Mouse (Mus musculus): ENCODE measurements around the gene Gm5890.
"Not testable (repeated sequence)": the region's sequence is repeated elsewhere in the genome, so short reads cannot be mapped to it uniquely, and the experiment has no call there.

Gm5890 gene

DNA sequence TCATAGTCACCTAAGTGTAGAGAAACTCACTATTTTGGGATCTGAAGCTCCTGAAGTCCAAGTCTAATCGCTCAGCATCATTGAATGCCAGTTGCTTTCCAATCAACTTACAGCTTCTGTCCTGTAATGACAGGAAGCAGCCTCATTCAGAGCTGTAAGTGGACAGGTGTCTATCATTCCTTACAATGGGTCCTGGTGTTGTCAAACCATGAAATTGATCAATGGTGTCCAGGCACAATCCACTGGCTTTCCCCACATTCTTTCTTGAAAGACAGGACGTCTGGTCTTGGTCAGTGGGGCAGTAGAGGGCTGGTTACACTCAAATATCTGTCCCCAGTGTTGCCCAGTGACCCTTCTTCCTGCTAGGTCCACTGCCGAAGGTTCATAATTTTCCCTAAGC lies at the start of gene Gm5890:
TSS of gene Gm5890 (minus strand) at position 101 of the 400 bp plus-strand sequence.
- ATAC-seq (ENCODE audit: low TSS enrichment), result not testable (repeated sequence)

DNA sequence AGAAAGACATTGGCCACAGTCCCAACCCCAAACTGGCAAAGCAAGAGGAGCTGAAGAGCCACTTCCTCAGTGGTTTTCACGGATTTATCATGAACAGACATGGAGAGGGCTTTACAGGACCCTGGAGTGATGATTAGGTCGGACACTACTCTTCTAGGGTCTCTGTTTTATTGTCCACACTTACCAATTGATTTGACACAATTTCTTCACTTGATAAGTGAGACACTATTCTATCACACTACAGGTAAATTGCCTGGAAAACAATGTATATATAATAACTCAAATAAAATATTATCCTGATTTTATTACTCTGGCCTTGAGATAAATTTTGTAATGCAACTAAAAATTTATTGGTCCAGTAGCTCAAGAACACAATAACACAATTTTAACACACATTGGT lies 28.9 kb downstream of the Gm5890 start, which contains the start of gene Gm4498:
TSS of gene Gm4498 (minus strand) at position 101 of the 400 bp plus-strand sequence.
- not testable (repeated sequence) for ATAC-seq (ENCODE audit: low TSS enrichment)

Measured in frontal cortex, adult (tissue).